Mouse (Mus musculus) lung, postnatal 14 days (tissue): Measurements from ENCODE around the gene Pigr.
A peak's percentile ranks its signal among the peaks of the same experiment; 100 is the strongest.

Experiments
- DNase-seq: peaks from one replicate; pipeline ENCODE4 v3.0.0; 2021

The Pigr gene

DNA sequence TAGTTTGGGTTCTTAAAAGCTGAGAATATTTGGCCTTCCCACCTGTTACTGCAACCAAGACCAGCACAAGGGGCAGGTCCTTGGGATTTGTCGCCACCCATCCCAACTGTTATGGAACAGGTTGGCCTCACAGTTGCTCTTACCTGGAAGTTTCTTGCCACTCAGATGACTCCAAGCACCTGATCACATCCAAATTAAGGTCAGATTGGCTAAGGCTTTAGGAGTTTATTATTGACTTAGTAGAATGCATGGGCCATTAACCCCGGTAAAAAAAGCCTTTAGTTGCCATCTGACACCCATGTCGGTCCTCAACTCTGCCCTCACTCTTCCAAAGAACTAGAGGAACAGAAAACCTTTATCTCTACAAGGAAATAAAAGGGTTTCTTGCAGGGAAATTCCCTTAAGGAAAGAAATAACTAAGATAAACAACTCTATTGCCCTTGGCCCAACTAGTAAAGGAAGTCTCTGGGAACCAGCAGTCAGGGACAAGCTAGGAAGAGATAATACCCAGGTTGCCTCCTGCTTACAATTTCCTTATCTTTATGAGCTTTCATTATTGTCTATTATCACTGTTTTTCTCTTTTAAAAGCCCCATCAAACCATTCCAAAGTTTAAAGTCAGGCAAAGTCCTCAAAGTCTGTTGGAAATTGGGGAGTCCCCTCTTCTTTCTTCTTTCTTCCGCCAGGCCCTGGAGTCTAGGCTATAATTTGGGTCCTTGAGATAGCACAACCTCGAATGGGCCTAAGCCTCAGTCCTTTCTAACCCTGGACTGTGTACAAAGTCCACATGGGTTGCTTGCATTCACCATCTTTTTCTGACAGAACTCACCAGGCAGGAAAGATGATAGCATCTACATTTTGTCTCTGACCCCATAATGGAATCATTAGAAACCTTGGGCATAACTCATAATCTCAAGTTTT is 6.0 kb downstream of the Pigr start:
- no peak for DNase-seq

DNA sequence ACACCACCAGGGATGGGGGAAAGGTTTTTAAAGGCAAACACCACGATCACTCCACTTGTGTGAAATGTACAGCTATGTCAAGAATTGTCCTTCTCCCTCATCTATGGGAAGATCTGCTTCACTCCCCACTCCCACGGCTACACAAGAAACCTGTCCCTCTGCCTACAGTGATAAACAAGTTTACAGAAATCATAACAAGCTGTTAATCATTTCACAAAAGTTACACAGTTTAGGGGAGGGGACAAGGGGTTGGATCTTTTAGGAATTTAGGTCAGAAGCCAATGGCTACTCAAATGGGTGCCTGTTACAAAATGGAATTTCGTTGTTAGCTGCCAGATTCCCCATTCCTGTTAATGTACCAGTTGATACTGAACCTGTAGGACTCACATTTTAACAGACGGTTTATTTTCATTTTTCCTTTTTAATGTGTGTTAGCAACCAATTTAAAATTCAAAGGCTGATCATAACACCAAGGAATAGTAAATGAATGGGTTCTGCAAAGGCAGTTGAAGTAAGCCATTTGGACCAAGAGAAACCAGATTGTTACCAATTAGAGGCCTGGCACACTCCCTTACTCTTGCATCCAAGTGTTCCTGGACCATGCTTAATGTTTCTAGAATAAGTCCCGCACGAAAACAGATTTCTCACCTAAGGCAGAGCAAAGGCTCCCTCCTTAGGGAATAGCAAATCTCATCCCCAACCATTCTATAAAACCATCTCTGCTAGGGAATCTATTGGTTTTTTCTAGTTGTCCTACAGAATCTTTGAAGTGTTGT is 8.9 kb downstream of the Pigr start:
- no peak for DNase-seq

DNA sequence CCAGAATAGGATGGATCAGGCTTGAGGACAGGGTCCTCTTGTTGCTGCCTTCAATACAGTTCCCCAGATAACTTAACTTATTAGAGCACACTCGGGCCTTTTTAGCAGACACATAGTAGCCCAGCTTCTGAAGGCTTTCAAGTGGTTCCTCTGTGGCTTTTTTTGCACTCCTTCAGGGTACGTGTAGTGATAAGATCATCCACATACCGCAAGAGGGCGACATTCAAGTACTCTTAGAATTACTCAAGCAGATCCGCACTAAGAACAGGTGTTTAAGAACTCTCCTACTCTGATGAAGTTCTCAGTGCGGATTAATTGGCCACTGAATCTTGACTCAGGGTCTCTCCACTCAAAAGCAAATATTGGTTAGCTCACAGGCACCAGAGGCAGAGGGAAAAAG is 11.8 kb downstream of the Pigr start:
- DNase-seq: peak; percentile 61

DNA sequence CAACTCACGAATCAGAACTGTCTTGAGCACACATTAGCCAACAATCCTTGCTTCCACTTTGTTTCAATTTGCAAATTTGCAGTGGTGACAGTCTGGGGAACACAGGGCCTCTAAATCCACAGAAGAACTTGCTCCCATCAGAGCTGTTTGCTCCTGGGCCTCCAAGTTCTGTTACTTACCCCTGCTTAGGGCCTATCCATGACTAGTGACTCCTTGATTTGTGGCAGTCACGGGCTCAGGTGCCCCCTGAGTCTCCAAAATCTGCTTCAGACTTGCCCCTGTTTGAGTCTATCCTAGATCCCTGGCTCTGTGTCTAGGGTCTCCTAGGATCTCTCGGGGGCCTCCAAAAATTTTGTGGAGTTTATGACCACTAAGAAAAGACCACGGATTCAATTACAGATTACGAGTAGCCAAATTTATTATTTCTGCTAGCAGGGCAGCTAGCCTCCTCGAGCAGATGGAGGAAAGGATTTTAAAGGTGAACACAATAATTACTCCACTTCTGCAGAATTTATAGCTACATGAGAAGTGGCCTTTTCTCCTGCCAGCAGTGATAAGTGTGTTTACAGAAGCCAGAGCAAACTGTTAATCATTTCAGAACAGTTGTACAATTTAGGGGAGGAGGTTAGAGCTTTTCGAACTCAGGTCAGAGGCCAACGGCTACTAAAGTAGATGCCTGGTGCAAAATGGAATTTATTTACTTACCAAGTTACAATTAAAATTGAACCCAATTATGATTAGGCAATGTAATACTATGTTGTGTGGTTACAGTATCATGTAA is 14.3 kb downstream of the Pigr start:
- no peak for DNase-seq

DNA sequence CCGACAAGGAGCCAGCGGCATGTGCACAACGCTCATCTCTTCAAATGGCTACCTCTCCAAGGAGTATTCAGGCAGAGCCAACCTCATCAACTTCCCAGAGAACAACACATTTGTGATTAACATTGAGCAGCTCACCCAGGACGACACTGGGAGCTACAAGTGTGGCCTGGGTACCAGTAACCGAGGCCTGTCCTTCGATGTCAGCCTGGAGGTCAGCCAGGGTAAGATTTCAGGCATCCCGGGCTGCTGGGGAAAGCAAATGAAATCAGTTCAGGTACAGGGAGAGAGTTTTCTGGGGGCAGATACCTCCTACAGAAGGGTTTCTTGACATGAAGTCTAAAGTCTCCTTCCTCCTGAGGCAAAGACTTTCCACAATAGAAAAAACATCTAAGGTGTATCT is 15.1 kb downstream of the Pigr start:
- DNase-seq: no peak

DNA sequence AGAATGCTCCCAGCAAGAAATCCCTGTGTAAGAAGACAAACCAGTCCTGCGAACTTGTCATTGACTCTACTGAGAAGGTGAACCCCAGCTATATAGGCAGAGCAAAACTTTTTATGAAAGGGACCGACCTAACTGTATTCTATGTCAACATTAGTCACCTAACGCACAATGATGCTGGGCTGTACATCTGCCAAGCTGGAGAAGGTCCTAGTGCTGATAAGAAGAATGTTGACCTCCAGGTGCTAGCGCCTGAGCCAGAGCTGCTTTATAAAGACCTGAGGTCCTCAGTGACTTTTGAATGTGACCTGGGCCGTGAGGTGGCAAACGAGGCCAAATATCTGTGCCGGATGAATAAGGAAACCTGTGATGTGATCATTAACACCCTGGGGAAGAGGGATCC is 18.0 kb downstream of the Pigr start:
- DNase-seq: no peak

DNA sequence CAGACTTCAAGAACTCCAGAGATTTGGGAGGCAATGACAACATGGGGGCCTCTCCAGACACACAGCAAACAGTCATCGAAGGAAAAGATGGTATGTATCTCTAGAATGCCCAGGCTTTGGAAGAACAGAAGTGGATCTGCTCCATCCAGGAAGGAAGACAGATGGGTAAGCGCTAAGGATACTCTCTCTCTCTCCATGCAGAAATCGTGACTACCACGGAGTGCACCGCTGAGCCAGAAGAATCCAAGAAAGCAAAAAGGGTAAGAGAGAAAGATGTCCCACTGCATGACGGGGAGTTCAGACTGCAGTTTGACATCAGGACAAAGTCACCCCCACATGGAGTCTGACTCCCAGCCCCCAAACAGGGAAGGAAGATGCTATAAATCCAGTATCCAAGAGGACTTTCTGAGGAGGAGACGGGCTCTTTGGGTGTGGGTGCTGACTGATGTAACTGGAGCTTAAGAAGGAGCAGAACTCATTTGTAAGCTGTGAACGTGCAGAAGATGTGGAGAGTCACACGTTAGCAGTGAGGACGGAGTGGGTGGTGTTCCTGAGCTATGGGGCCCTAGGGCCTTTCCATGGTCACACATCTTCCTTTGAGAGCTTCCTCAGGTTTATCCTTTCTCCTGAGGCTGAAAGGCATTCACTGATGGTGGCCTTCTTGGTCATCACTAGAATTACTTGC is 23.2 kb downstream of the Pigr start:
- no peak for DNase-seq

DNA sequence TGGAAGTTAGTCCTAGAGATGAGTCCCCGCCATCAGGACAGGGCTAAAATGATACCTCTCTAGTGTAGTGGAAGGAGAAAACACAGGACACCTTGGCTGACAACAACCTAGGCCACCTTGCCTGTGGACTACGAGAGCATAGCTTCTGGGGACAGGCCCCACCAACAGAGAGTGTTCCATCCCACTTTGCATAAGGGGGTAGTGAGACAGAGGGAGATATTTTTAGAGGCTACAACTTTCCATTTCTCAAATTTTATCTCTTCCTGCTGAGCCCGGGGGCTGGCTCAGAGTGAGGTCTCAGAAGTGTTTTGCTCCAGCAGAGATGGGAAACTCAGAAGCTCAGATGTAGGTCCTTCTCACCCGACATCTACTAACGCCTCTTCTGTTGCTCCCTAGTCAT is 23.9 kb downstream of the Pigr start:
- no peak for DNase-seq

DNA sequence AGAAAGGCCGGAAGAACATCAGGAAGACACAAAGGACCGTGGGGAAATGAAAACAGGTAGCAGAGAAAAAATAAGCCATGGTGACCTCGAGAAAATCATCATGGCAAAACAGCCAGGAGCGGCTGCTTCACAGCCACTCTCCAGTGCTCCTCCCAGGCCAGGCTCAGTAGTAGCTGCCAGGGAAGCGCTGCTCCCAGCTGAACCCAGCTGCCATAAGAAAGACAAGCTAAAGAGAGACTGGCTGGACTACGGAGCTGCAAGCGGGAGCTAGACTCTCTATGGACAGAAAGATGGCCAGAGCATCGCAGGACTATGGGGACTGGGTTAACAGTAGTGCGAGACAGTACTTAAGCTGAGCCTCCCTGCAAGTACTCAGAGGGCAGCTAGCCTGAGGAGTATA is 28.3 kb downstream of the Pigr start:
- no peak for DNase-seq

DNA sequence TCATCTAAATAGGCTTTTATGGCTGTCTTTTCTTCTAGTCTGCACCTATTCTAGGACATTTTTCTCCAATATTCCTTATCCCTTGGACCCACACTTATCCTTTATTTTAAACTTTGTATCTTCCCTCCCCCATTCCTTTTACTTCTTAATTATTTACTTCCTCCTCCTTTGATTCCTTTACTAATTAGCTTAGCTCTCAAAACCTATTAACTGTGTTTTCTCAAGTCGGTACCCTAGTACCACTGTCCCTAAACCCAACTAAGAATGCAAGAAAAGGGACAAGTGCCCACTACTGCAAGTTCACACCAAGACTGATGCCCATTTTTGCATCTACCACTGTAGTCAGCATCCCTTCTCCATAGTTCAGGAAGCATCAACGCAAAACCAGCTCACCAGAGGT is 29.2 kb downstream of the Pigr start:
- no peak for DNase-seq

DNA sequence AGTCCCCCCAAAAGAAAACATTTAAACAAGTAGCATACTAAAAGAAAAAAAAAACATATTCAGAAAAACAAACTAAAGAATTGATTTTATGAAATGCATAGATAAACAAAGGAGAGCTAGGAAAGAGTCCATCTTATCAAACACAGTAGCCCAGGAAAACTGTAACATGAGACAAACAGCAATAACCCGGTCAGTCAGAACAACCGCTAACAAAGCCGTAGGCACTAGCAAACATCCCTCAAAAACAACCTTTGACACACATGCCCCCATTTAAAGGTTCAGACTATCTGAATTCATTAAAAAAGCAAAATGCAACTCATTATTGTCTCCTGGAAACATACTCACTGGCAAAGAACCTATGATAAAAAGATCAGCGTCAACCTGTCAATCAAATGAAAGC is 31.0 kb downstream of the Pigr start:
- DNase-seq: no peak

DNA sequence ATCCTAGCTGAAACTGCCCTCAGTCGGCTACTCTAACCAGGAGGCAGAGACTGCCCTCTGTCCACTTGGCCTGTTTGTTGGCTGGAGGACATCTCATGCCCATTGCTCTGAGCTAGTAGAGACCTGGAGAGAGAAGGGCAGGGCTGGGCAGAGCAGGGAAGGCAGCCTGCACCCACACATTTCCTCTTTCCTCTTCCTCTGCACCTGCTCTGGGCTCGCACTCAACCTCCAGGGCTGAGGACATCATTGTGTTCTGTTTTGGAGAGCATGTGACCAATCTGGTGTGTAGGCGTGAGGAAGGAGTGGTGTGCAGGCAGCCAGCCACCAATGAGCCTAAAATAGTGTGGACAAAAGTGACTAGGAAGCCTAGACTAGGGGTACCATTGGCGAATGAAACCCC is 37.8 kb downstream of the Pigr start:
- DNase-seq: no peak

DNA sequence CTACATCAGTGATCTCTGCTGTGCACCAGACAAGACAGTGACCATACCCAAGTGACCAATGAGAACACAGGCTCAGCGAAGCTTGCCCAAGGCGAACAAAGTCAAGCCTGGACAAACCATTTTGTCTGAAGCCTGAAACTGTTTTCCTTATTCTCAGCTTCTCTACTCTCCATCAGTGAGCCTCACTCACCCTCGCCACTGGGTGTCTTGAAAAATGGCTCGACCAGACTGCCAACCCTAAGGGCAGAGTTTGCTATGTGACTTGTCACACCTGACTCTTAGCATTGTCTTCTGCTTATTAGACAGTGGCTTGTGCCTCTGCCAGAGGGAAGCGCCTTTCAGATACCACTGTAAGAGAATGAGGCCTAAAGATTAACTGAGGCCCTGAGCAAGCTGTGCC is 38.3 kb downstream of the Pigr start:
- no peak for DNase-seq

DNA sequence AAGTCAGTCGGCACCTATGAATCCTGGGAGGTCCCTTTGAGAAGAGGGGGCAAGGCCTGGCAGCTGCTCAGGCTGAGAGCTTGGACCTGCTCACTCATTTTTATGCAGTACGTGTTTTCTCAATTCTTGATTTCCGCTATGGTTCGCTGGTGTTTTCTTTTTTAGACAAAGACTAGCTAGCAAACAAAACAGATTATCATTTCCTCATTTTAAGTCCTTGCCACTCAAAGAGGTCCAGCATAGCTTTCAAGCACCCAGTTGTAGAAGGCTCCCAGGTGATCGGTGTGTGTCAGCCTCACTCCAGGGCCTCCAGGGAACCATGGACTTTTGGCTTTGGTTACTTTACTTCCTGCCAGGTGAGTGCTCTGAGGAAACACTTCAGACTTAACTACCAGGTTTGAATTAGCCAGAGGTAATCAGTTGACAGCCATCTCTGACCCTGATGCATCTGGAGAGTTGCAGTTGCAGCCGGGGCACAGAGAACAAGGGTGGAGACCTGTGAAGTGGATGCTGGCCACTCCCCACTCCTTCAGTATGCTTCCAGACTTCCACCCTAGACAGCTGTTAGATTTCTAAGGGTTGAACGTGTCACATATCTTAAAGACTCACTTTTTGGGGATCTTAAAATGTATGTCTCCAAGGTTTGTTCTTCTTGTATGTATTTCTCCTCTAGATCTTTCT is 39.2 kb downstream of the Pigr start, which contains the start of gene Fcmr:
Gene Fcmr (plus strand): TSS at position 129 of the 681 bp plus-strand sequence.
- no peak for DNase-seq

DNA sequence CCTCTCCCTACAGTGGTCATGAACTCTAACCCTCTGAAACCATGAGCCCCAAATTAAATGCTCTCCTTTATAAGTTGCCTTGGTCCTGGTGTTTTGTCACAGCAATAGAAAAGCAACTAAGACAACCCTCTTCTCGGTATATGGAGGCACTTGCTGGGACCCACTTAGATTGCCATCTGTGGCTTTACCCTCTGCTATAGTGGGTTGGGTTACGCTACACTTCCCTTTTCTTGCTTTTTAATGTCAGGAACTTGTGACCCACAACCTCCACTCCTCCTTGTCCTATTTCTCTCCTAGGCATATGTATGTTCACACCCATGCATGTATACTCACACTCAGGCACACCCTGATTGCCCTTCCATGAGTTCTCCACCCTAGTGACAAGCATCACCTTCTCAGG is 46.4 kb downstream of the Pigr start:
- no peak for DNase-seq

DNA sequence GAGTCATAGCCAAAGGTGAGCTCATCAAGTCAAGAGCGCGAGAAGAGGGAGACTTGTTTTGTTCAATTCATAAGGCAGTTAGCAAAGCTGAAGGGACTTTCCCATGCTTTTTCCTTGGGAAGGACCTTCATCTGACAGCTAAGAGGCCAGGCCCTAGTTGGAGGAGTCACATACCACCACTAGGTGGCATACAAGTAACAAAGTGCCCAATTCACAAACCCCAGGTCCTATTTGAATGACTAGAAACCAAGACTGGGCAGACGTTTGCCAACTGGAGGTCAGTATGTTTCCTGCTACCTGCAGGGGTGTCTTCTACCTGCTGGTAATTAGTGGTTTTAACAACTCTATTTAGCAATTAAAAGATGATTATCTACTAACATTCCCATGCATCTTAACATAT is 48.7 kb downstream of the Pigr start:
- peak; percentile 35 for DNase-seq

DNA sequence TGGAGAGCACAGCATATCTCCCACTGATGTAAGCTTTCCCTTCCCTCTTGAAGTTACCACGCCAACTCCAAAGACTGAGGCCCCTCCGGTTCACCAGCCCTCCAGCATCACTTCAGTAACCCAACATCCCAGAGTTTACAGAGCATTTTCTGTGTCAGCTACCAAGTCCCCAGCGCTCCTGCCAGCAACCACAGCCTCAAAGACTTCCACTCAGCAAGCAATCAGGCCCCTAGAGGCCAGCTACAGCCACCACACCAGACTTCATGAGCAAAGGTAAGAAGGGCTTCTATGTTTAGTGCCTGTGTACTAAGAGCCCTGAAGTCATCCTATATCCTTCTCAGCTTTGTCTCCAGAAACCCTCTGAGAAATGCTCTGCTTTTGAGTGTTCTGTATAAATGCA is 49.4 kb downstream of the Pigr start:
- DNase-seq: no peak

DNA sequence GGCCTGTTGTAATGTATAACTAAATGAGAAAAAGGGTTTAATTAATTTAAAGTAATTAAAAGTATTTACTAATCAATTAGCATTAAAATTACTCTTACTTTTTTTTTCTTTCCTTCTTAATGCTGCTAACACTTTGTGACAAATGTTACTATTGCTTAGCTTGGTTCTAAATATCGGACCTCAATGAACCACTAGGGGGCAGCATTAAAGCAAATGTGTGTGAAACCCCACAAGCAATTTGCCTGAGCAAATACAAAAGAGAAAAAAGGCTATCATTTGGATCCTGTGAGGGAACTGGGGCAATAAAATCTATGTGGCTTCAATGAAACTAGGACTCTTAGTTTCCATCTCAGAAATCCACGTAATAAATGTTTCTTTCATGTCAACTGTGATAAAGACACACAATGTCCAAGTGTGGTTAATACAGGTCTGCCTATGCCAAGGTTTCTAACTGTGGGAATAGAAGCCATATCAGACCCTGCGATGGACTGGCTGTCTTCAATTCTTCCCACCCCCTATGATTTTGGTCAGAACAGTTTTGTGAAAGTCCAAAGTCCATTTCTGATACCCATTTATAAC is 50.5 kb downstream of the Pigr start:
- peak; percentile 66 for DNase-seq

DNA sequence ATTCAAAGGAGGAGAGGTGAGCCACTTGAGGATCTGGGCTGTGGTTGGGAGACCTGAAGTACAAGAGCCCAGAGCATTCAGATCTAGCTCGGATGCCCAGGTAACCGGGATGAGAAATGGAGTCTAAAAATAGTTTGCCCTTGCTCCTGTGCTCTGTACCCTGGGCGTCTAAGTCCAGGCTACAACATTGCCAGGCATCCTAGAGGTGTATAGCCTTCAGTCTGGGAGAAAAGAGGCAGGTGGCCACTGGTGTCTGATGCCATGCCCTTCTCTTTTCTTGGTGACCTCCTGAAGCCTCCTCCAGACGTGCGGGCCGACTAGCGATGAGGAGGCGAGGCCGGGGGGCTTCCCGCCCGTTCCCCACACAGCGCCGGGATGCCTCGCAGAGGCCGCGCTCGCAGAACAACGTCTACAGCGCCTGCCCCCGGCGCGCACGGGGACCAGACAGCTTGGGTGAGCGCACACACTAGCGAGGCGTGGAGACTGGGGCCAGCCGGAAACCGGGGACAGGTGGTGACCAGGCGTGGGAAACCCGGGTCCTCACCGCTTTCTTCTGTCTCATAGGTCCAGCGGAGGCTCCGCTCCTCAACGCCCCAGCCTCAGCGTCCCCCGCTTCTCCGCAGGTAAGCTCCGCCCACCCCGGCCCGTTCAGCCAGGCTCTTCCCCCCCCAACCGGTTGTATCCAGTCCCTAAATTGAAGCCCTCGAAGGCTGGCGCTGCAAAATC is 51.6 kb downstream of the Pigr start:
- DNase-seq: peak; percentile 16

DNA sequence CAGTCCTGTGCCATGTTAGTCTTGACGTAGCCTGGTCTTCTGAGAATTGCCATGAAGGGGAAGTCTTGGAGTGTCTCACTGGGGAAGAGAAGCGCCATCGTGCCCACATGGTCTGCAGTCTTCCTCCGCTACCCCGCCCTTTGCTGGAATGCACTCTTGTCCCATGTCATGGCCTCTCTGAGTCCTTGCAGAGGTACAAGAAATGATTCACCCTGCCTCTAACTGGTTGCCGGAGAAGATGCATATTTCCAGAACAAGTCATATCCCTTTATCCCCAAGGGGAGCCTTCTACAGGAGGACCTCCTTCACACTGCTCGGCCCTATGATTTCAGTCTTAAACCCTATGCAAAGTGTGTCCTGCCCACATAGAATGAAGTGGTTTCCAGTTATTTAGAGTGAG is 53.4 kb downstream of the Pigr start:
- DNase-seq: no peak

DNA sequence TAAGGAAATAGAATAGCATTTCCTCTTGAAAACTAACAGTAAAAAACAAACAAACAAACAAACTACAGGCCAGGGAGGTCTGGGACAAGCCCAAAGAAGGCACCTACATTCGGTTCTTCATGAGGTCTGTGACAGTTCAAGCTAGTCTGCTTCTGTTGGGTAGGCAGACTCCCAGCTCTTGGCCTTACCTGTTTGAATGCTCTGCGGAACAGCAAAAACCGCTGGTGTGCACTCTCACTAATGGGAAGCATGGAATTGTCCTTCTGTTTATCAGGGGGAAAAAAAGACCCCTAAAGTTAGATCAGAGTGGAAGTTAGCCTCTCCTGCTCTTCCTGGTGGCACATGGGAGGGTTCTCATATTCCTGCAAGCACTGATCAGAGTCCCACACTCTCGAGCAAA is 56.7 kb downstream of the Pigr start:
- DNase-seq: no peak
